Mouse (Mus musculus) left cerebral cortex, postnatal 10 days (tissue): ENCODE results near the gene Bptf. TPM values are rescaled to one million over a fixed set of nuclear protein-coding genes. Genes with fewer than 3 reads are reported as not detected.
"Not testable (repeated sequence)": the region's sequence is repeated elsewhere in the genome, so short reads cannot be mapped to it uniquely, and the experiment has no call there.

Experiments used
- DNase-seq, 2 experiments: peaks; one replicate each; pipeline ENCODE4 v3.0.0; 2021 to 2022; ENCODE audit warnings: low spot score in 2 of 2, mixed read lengths in 1 of 2; ENCODE audit errors: extremely low spot score in 1 of 2
- intact Hi-C: fragments of 180-260 bp; cut with DNase I; formaldehyde crosslinking; loops from one replicate; pipeline ENCODE4 v1.15.1; 2025
- total RNA-seq, 2 experiments: library from RNA; stranded (reverse); gene quantifications; 2 replicates each; pipeline ENCODE4 v1.2.3; 2021

Bptf gene
- total RNA-seq, 2 experiments from 2014 or later, result 59.7 to 60.3 TPM

GRCm38 (mm10) chr11:107126716-107127115 is 5.2 kb downstream of the Bptf start:
- DNase-seq, intact Hi-C loops: not testable (repeated sequence)

DNA sequence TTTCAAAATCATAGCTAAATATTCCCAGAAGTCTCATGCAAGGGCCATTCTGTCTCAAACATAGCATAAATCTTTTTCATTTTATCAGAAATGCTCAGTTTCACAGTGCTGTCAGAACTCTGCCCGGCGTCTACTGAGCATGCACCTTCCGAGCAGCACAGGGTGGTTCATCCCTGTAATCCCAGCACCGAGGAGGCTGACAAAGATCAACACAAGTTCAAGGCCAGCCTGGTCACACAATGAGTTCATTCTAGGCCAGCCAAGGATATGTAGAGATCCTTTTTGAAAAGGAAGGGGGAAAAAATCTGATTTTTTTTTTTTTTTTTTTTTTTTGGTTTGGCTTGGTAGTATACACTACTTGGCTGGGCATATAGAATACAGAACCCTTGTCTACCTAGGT is 6.9 kb downstream of the Bptf start:
- DNase-seq, result no peak
- intact Hi-C loops, result no loop called here

- intact Hi-C loops, result no loop called here
- DNase-seq, result peak in 1 of 2 experiments; percentile 42
Observed at GRCm38 (mm10) chr11:107124327-107124731, 7.6 kb downstream of the Bptf start.

GRCm38 (mm10) chr11:107117789-107118188 is 14.1 kb downstream of the Bptf start:
- no peak for DNase-seq
- intact Hi-C loops, result no loop called here

GRCm38 (mm10) chr11:107113881-107114557 is 17.9 kb downstream of the Bptf start:
- DNase-seq, result no peak
- intact Hi-C loops, result no loop called here

DNA sequence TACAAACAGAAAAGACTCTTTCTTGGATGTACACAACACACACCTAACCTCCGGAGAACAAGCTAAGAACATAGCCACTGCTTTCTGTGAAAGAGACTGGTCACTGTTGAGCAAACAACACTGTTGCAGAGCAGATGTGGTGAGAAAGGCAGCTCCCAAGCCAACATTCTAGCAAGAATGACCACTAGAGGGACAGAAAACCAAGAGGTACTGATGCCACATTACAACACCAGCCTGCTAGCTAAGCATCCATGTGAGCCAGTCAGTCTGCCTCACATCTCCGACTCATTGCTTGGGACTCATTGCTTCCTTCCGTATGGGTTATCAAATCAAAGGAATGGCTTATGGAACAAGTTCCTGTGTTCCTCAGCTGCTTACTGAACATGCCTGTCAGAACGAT is 18.8 kb downstream of the Bptf start:
- intact Hi-C loops, result no loop called here
- DNase-seq, result no peak

GRCm38 (mm10) chr11:107109669-107110068 is 22.3 kb downstream of the Bptf start:
- no peak for DNase-seq
- intact Hi-C loops, result no loop called here

DNA sequence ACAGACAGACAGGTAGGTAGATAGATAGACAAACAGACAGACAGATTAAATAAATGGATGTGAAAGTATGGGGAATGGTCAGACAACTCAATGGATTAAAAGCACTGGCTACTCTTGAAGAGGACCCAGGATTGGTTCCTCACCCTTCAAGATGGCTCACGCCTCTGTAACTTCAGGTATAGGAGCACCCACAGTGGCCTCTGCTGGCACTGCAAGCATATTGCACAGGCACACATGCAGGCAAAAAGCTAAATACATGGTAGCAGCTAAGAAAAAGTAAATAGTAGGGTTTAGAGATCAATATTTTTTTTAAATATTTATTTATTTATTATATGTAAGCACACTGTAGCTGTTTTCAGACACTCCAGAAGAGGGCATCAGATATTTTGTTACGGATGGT is 23.0 kb downstream of the Bptf start:
- intact Hi-C loops, result no loop called here
- no peak for DNase-seq

- intact Hi-C loops, result no loop called here
- DNase-seq, result no peak
Observed at GRCm38 (mm10) chr11:107107725-107108078, 24.2 kb downstream of the Bptf start.

GRCm38 (mm10) chr11:107106978-107107724 is 24.8 kb downstream of the Bptf start:
- no peak for DNase-seq
- intact Hi-C loops, result no loop called here

GRCm38 (mm10) chr11:107106461-107106860 is 25.5 kb downstream of the Bptf start:
- DNase-seq, result no peak
- intact Hi-C loops, result no loop called here

- intact Hi-C loops, result no loop called here
- peak in 1 of 2 experiments; percentile 77 for DNase-seq
Observed at GRCm38 (mm10) chr11:107105227-107105626, 26.7 kb downstream of the Bptf start.

DNA sequence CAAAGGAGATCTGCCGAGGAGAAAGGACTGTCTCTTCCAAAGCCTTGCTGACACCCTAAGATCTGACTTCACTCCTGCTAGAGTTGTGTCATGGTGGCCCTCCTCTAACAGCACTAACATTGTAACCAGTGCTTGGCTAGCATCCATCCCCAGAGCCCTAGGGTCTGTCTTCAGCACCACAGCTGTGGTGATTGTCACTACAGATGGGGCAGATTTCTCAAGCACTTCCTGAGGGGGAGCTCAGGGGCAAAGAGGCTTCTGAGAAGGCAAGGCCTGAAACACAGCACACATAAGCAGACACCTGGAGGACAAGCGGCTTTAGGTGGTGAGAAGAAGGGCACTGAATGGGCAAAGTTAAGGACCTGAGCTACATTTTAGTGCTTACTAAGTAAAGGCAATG is 28.2 kb downstream of the Bptf start:
- intact Hi-C loops, result no loop called here
- DNase-seq, result no peak

- DNase-seq, result no peak
- intact Hi-C loops, result no loop called here
Observed at GRCm38 (mm10) chr11:107103224-107103589, 28.7 kb downstream of the Bptf start.

DNA sequence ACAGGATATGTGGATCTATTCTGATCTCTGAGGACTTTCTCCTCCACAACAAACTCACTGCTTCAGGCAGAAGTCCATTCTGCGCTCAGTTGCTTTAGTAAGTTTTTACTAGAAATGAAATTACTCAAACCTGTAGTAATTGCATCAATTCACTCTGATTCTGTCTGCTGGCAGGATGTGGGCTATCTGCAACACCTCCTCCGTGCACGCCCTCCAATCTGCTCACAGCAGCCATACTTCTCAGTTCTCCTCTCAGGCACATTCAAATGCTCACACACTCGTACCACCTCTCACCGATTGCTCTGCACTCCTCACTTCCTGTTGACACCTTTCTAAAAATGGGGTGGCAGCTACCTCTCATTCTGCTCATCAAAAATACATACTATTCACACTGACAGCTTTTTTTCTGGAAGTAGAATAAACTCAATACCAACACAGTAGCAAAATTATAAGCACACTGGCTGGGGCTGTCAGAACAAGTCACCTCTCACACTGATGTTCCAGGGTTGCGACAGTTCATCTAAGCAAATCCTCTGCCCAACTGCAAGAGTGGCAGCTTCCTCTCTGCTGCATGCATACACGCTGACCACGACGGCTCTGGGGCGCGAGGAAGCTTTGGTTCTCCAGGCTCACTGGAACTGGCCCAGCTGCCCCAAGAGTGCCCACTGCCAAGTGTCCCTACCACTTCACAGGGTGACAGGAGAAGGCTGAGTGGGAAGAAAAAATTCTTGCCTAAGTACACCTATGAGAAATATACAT is 29.3 kb downstream of the Bptf start:
- intact Hi-C loops, result no loop called here
- DNase-seq, result peak in 1 of 2 experiments; percentile 45

- DNase-seq, result no peak
- intact Hi-C loops, result no loop called here
Observed at GRCm38 (mm10) chr11:107096973-107097372, 35.0 kb downstream of the Bptf start.

- DNase-seq, result no peak
- intact Hi-C loops, result no loop called here
Observed at GRCm38 (mm10) chr11:107093871-107094270, 38.1 kb downstream of the Bptf start.

DNA sequence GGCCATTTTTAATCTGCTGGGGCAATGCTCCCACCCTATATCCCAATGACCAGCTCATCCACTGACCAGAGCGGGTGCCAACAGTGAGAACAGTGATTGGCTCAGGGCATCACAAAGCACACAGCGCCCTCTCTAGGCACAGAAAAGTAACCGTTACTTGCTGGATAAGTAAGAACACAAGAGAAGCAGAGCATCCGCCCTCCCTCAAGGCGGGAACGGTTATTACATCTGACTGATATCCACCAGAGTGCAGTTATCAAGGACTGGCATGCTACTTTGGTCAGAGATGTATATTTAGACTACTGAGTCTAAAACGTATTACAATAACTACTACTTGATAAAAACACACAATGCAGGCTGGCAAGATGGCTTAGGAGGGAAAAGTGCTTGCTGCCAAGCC is 39.3 kb downstream of the Bptf start:
- intact Hi-C loops, result no loop called here
- DNase-seq, result no peak

GRCm38 (mm10) chr11:107085866-107086265 is 46.1 kb downstream of the Bptf start:
- peak in 1 of 2 experiments; percentile 3 for DNase-seq
- intact Hi-C loops, result no loop called here

DNA sequence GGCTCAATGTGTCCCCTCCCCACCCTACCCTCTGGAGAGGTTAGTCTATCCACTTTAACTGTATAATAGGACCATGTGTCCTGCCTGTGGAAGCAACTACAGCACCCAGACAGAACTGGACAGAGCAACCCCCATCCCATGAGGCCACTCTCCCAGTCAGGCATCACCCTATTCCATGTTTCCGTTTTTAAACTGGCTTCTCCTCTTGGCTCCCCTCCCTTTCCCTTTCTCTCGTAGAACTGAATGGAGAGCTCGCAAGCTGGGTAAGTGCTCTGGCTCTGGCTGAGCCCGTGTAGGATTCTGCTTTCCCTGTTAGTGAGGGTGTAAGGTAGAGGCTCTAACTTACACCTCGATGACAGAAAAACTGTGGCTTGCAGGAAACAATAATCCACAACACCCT is 48.4 kb downstream of the Bptf start:
- intact Hi-C loops, result no loop called here
- peak in 1 of 2 experiments; percentile 3 for DNase-seq
